23 mouse cellular contexts compared by ENCODE assay signal in the genomic region with DNA sequence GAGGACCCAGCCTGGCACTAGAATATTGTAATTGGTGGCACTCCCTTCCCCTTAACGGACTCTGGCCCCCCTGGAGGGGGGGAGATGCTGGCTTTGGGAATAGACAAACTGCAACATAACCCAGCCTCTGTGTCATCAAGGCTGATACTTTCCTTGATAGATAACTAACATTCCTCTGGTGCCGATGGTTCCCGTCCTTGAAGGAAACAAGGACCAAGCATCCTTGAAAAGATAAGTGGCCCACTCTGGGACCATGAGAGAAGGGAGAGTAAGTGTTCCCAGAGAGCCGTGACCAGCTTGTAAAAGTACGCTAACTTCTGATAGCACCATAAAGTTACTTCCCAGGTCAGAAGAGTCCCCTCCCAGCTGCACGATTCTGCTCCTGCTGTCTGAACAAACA.
"Had no signal": no experiment of that assay in that cellular context is flagged by ENCODE, and none has a peak within 500 bp of the region (broad histone marks: within the 10 kb centered on the region; RNA-seq: fewer than 3 reads in every experiment).

No protein-coding gene starts in this region.

- H3K9me3 ChIP-seq: kidney, embryonic 15.5 days; limb, embryonic 13.5 days; liver, embryonic 12.5 days; liver, embryonic 15.5 days; lung, embryonic 15.5 days; megakaryocyte, embryonic 14.5 days; stomach, embryonic 15.5 days had no signal

- H3K4me2 ChIP-seq: kidney, embryonic 15.5 days; limb, embryonic 13.5 days; liver, embryonic 12.5 days; liver, embryonic 15.5 days; lung, embryonic 15.5 days; midbrain, embryonic 11.5 days; stomach, embryonic 15.5 days had no signal

- H3K4me3 ChIP-seq: kidney, embryonic 15.5 days; left cerebral cortex, adult 2 months; limb, embryonic 13.5 days; liver, embryonic 12.5 days; liver, embryonic 15.5 days; lung, embryonic 15.5 days; megakaryocyte, embryonic 14.5 days; stomach, embryonic 15.5 days had no signal

- H3K9ac ChIP-seq: kidney, embryonic 15.5 days; limb, embryonic 13.5 days; liver, embryonic 12.5 days; liver, embryonic 15.5 days; lung, embryonic 15.5 days; stomach, embryonic 15.5 days had no signal

- ATAC-seq: liver, embryonic 12.5 days had no signal

- H3K4me1 ChIP-seq: liver, embryonic 12.5 days; liver, embryonic 15.5 days; lung, embryonic 15.5 days; stomach, embryonic 15.5 days had no signal

- H3K27me3 ChIP-seq: kidney, embryonic 15.5 days; limb, embryonic 13.5 days; liver, embryonic 15.5 days; lung, embryonic 15.5 days; stomach, embryonic 15.5 days had no signal

- DNase-seq: kidney, adult 11 months; kidney, adult 8-10 months; kidney, postnatal 10 days; kidney, postnatal 36 days; layer of hippocampus, postnatal 36 days; liver; lung, adult 18-20 months; lung, postnatal 10 days; lung, postnatal 36 days; midbrain, embryonic 14.5 days; retina, postnatal 1 day; right cerebral cortex, postnatal 25 days; spleen, adult 18-20 months; thymus, postnatal 25 days had no signal

- H3K36me3 ChIP-seq: kidney, embryonic 15.5 days; limb, embryonic 13.5 days; liver, embryonic 12.5 days; liver, embryonic 15.5 days; lung, embryonic 15.5 days; stomach, embryonic 15.5 days had no signal

- H3K27ac ChIP-seq: kidney, embryonic 15.5 days; left cerebral cortex, adult 2 months; limb, embryonic 13.5 days; liver, embryonic 12.5 days; liver, embryonic 15.5 days; lung, embryonic 15.5 days; stomach, embryonic 15.5 days had no signal
